Mouse (Mus musculus): ENCODE measurements around the gene Asah2. TPM values are rescaled to one million over a fixed set of nuclear protein-coding genes. Genes with fewer than 3 reads are reported as not detected.
A peak's percentile ranks its signal among the peaks of the same experiment; 100 is the strongest.
"Not testable (repeated sequence)": the region's sequence is repeated elsewhere in the genome, so short reads cannot be mapped to it uniquely, and the experiment has no call there.

Gene Asah2
- 16.9 and 19.3 TPM in 2 replicates for polyA plus RNA-seq (2011; ENCODE audit: insufficient read length, low read depth, missing spikeins)

DNA sequence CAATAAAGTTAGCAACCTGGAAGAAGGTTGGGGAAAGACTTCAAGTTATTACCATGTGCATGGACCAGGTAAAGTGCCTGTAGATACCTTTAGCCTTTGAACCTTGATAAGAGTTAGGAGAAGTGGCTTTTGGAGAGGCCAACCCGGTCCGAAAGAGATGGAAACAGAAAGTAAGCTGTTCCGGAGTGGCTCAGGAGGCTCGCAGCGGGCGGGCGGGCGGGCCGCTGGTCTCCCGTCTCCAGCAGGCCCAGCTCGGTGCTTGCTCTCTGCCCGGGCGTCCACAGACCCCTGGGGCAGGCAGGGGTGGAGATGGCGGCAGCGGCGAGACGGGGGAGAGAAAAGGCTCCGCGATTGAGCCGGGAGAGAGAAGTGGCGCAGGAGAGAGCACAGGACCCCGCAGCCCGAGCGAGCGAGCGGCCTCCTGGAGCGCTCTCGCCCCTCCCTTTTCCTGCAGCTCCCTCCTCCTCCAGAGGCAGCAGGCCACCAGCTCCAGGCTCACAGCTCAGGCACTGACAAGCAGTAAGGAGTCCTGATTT is at the start of gene Asah2:
Gene Asah2, minus strand, starts transcription at position 441 of the 536 bp plus-strand sequence.
- TF ChIP-seq CTCF (IDR thresholded peaks at IDR 0.05; ENCODE audit: borderline replicate concordance, insufficient read depth, low read length) = no peak
- peak; percentile 88 for TF ChIP-seq POLR2A (IDR thresholded peaks at IDR 0.05; ENCODE audit: low read depth, low read length)
- peaks cover 4% of the 10 kb centered on the region; the same call in 1 of the 2 replicates for H3K4me1 ChIP-seq (ENCODE audit: control insufficient read depth, insufficient read depth, low read length)
- peak within 1 kb of the TSS; percentile 75 for H3K27ac ChIP-seq (ENCODE audit: insufficient read depth, low read length)
- peak within 1 kb of the TSS; percentile 45 for H3K4me3 ChIP-seq (ENCODE audit: insufficient read depth, low read length)

DNA sequence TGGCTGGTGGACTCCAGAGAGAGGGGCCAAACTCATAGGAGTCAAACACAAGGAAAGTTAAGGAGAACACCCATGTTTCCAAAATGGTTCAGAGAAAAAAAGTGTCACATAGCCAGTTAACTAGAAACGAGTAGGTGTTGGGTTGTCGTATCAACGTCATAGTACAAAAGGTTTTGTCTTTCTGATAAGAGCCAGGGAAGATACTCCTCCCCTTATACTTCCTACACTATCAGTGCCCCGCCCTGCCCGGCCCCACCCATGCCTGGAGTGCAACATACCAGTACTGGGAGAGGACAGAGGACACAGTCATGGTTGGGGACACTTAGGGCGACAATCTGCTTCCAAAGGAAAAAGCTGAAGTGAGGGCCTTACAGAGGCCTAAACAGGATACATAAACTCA is 49.0 kb upstream of the Asah2 start:
- no peak overlapping the region for H3K27ac ChIP-seq (ENCODE audit: insufficient read depth, low read length)
- TF ChIP-seq CTCF (IDR thresholded peaks at IDR 0.05; ENCODE audit: borderline replicate concordance, insufficient read depth, low read length) = no peak
- no peak for TF ChIP-seq POLR2A (IDR thresholded peaks at IDR 0.05; ENCODE audit: low read depth, low read length)
- H3K4me1 ChIP-seq (ENCODE audit: control insufficient read depth, insufficient read depth, low read length) = no peaks in the 10 kb centered on the region
- no peak overlapping the region for H3K4me3 ChIP-seq (ENCODE audit: insufficient read depth, low read length)

DNA sequence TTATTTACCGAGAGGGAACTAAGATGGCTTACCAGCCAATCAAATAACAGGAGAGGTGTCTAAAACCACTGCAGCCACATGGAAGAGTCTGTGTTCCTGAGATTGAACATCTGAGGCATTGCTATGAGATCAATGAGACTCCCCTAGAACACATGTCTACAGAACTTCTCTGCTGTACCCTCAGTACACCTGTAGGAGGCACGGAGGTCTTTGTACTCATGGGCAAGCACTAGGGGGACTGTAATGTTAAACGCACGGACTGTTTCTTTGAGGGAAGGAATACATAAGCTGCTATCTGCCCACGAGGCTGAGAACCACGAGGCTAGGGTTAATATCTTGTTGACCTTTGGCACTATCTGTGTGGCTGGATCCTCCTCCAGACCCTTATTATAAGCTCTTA is 44.5 kb upstream of the Asah2 start:
- TF ChIP-seq CTCF (IDR thresholded peaks at IDR 0.05; ENCODE audit: borderline replicate concordance, insufficient read depth, low read length) (no peak), POLR2A (IDR thresholded peaks at IDR 0.05; ENCODE audit: low read depth, low read length) (no peak)
- no peak overlapping the region for H3K27ac ChIP-seq (ENCODE audit: insufficient read depth, low read length)
- H3K4me1 ChIP-seq (ENCODE audit: control insufficient read depth, insufficient read depth, low read length) = no peaks in the 10 kb centered on the region
- no peak overlapping the region for H3K4me3 ChIP-seq (ENCODE audit: insufficient read depth, low read length)

DNA sequence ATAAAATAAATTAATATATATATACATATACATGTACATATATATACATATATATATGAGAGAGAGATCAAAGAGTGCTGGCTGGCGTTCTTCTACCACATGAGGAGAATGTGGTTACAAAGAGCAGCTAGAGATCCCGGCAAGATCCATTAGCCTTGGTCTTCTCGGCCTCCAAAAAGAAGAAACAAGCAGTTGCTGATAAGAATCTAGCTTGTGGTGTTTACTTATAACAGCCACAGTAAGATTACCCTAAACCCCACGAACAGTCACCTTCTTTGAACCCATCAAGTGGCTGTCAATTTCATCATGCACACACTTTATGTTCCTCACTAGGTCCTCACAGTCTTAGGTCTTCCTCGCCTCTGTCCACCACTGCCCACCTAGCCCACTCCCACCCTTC is 40.7 kb upstream of the Asah2 start:
- Histone ChIP-seq H3K27ac (ENCODE audit: insufficient read depth, low read length) (no peak overlapping the region), H3K4me3 (ENCODE audit: insufficient read depth, low read length) (no peak overlapping the region), H3K4me1 (ENCODE audit: control insufficient read depth, insufficient read depth, low read length) (no peaks in the 10 kb centered on the region)
- TF ChIP-seq CTCF (IDR thresholded peaks at IDR 0.05; ENCODE audit: borderline replicate concordance, insufficient read depth, low read length) (no peak), POLR2A (IDR thresholded peaks at IDR 0.05; ENCODE audit: low read depth, low read length) (no peak)

DNA sequence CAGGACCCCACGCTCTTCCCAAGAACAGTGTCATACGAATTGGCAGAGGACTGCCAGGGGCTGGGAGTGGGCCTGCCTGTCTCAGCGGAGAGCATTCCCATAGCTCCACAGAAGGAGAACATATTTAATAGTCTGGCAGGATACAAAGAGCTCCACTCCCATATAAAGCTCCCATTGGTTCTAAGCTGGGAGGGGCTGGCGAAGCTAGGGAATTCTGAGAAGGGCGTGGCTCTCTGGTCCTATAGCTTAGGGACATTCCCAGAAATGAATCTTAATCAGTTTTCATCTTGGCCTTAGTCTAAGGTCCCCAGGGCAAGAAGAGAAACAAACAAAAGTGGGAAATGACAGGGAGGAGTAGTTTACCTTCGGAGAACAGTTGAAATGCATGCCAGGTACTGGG is 34.4 kb upstream of the Asah2 start:
- no peak for TF ChIP-seq CTCF (IDR thresholded peaks at IDR 0.05; ENCODE audit: borderline replicate concordance, insufficient read depth, low read length)
- no peak for TF ChIP-seq POLR2A (IDR thresholded peaks at IDR 0.05; ENCODE audit: low read depth, low read length)
- H3K4me3 ChIP-seq (ENCODE audit: insufficient read depth, low read length) = no peak overlapping the region
- H3K4me1 ChIP-seq (ENCODE audit: control insufficient read depth, insufficient read depth, low read length) = no peaks in the 10 kb centered on the region
- no peak overlapping the region for H3K27ac ChIP-seq (ENCODE audit: insufficient read depth, low read length)

DNA sequence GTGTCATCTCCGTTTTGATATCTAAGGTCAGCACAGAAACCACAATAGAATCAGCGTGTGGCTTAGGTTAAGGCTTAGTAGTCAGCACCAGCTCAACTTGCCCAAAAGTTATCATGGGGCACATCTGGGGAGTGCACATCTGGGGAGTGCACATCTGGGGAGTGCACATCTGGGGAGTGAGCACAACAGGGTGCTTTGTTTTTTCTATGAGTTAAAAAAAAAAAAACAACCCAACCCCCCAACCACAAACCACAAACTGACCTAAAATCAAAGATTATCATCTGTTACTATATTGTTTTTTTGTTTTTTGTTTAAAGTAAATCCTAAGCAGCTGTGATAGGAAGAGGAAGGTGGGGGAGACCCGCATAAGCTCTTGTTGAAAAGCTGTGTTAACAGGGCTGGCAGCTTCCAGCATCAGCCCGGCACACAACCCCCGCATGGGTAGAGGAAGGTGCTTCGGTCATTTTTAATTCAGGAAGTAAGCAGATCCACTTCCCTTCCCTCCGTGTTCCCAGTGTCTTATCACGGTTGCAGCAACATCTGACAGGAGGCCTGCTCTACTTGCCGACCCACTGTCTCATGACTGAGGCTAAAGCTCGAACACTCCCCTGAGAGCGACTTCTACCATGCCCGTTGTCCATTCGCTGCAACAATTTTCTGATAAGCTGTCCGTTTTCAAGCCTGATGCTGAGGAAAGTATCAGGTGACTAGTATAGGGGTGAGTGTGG is 30.5 kb upstream of the Asah2 start:
- no peak for TF ChIP-seq POLR2A (IDR thresholded peaks at IDR 0.05; ENCODE audit: low read depth, low read length)
- TF ChIP-seq CTCF (IDR thresholded peaks at IDR 0.05; ENCODE audit: borderline replicate concordance, insufficient read depth, low read length) = no peak
- Histone ChIP-seq H3K4me1 (ENCODE audit: control insufficient read depth, insufficient read depth, low read length) (peaks cover 4% of the 10 kb centered on the region; the same call in 1 of the 2 replicates), H3K27ac (ENCODE audit: insufficient read depth, low read length) (no peak overlapping the region), H3K4me3 (ENCODE audit: insufficient read depth, low read length) (no peak overlapping the region)

DNA sequence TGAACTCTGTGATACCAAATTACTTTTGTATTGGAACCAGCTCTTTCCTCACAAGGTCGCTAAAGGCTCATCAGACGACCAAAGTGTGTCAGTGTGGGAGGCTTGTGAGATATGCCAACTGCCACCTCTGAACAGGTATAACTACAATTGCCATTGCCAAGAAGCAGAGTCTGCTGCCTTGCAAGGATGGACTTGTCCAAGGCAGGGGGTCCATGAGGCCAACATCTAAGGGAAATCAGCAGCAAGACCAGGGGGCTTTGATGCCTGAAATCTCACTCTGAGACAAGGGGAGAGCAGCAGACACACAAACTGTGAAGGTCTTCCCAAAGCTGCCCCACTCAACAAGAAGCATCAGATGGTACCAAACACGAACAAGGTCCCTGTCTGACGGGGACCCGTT is 29.9 kb upstream of the Asah2 start:
- no peak overlapping the region for H3K27ac ChIP-seq (ENCODE audit: insufficient read depth, low read length)
- H3K4me1 ChIP-seq (ENCODE audit: control insufficient read depth, insufficient read depth, low read length) = peaks cover 4% of the 10 kb centered on the region; the same call in 1 of the 2 replicates
- H3K4me3 ChIP-seq (ENCODE audit: insufficient read depth, low read length) = no peak overlapping the region
- TF ChIP-seq CTCF (IDR thresholded peaks at IDR 0.05; ENCODE audit: borderline replicate concordance, insufficient read depth, low read length) (no peak), POLR2A (IDR thresholded peaks at IDR 0.05; ENCODE audit: low read depth, low read length) (no peak)

DNA sequence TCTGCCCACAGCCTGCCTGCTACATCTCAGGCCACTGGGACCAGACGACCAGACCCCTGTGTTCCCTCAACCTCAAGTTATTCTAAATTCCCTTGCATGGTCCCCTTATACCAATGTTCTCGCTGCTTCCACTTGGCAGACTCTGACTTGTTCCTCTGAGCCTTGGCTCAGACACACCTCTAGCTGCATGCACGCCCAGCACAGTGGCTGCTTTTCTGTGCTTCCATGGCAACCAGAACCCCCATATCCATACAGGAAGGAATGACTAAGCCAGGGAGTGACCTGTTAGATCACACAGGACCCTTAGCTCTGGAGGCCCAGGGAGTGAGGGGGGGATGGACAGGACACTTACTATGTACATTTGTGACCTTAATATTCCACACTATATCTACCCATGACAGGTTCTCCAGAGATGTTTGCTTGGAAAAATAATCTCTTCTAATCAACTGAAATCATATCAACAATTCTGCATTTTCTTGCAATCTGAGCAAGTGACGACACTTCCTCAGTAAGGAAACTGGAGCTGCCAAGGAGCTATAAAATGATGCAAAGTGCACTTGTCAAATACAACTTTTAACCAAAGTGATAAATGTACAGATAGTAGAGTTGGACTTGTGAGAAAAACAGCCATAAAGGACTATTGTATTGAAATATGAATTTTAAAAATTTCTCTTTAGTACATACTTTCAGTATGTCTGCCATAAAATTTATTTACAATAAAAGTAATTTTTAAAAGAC is 29.0 kb upstream of the Asah2 start:
- no peak overlapping the region for H3K27ac ChIP-seq (ENCODE audit: insufficient read depth, low read length)
- TF ChIP-seq CTCF (IDR thresholded peaks at IDR 0.05; ENCODE audit: borderline replicate concordance, insufficient read depth, low read length) (no peak), POLR2A (IDR thresholded peaks at IDR 0.05; ENCODE audit: low read depth, low read length) (no peak)

DNA sequence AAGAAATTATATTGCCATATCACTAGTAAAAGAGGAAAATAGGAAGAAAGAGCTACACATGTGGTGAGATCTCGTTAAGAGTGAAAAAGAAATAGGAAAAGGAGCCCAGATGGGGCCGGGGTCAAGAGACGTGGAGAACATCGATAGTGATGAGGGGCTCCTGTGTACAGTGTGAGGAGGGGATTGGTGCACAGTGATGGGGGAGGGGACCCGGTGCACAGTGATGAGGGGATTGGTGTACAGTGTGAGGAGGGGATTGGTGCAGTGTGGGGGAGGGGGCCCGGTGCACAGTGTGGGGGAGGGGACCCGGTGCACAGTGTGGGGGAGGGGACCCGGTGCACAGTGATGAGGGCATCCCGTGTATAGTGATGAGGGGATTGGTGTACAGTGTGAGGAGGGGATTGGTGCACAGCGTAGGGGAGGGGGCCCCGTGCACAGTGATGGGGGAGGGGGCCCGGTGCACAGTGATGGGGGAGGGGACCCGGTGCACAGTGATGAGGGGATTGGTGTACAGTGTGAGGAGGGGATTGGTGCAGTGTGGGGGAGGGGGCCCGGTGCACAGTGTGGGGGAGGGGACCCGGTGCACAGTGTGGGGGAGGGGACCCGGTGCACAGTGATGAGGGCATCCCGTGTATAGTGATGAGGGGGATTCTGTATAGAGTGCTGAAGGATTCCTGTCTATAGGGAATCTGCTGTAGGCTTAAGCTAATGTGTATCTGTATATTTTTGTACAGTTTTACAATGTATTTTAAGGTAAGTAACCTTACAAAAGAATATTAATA is 23.9 kb upstream of the Asah2 start:
- H3K4me3 ChIP-seq (ENCODE audit: insufficient read depth, low read length); H3K4me1 ChIP-seq (ENCODE audit: control insufficient read depth, insufficient read depth, low read length); H3K27ac ChIP-seq (ENCODE audit: insufficient read depth, low read length): not testable (repeated sequence)

More for the DNA sequence above, 29.0 kb upstream of the Asah2 start:
- peaks cover 4% of the 10 kb centered on the region; the same call in 1 of the 2 replicates for H3K4me1 ChIP-seq (ENCODE audit: control insufficient read depth, insufficient read depth, low read length)
- no peak overlapping the region for H3K4me3 ChIP-seq (ENCODE audit: insufficient read depth, low read length)

All from embryonic fibroblast, embryonic 13.5 days (primary cell).